Mouse (Mus musculus) G1E (cell line): ENCODE measurements around the gene Neurod4. TPM values are rescaled to one million over a fixed set of nuclear protein-coding genes. Genes with fewer than 3 reads are reported as not detected.

Experiments used
- ATAC-seq: 2 replicates; pipeline ENCODE4 v1.8.0; 2016; ENCODE audit warnings: mild to moderate bottlenecking; ENCODE audit not compliant: insufficient number of reproducible peaks, poor library complexity, low FRiP score, severe bottlenecking; ENCODE audit errors: extremely low read depth
- DNase-seq: peaks from one replicate; pipeline ENCODE4 v3.0.0; 2012; ENCODE audit warnings: low spot score
- H3K27me3 ChIP-seq: 2 replicates; pipeline ENCODE4 v1.6.1; 2012; ENCODE audit warnings: mild to moderate bottlenecking, low read length, inconsistent platforms; ENCODE audit not compliant: insufficient read depth
- H3K36me3 ChIP-seq: replicated peaks from 2 replicates; pipeline ENCODE3; 2012; ENCODE audit warnings: mild to moderate bottlenecking, inconsistent platforms
- H3K4me1 ChIP-seq: 2 replicates; pipeline ENCODE4 v1.6.1; 2012; ENCODE audit warnings: low read depth, low read length, inconsistent platforms, mixed read lengths; ENCODE audit not compliant: insufficient read depth
- H3K4me3 ChIP-seq: 2 replicates; pipeline ENCODE4 v1.5.1; 2012; ENCODE audit warnings: low read depth, mild to moderate bottlenecking, inconsistent platforms, low read length, moderate library complexity, mixed read lengths
- H3K9me3 ChIP-seq: replicated peaks from 2 replicates; pipeline ENCODE4 v1.6.1; 2012; ENCODE audit warnings: inconsistent platforms
- CTCF ChIP-seq: IDR thresholded peaks from 2 replicates; pipeline ENCODE4 v1.5.1; 2012; ENCODE audit warnings: low read depth, low read length, inconsistent platforms, mixed read lengths
- GATA1 ChIP-seq: IDR thresholded peaks from 2 replicates; pipeline ENCODE4 v1.6.1; 2012; ENCODE audit warnings: borderline replicate concordance, low read length, inconsistent platforms, mixed read lengths
- GATA2 ChIP-seq: IDR thresholded peaks from 2 replicates; pipeline ENCODE4 v1.6.1; 2012; ENCODE audit warnings: low read depth, low read length, inconsistent platforms, borderline replicate concordance
- POLR2AphosphoS5 ChIP-seq: IDR thresholded peaks from 2 replicates; pipeline ENCODE4 v1.6.1; 2012; ENCODE audit warnings: low read depth, low read length, inconsistent platforms; ENCODE audit not compliant: insufficient replicate concordance
- TAL1 ChIP-seq: conservative IDR thresholded peaks from 2 replicates; pipeline ENCODE4 v1.6.1; 2012; ENCODE audit warnings: low read depth, low read length, inconsistent platforms, mixed read lengths
- polyA plus RNA-seq: library from polyadenylated mRNA; stranded (reverse); fragments of >175 nt; gene quantifications from 2 replicates; pipeline ENCODE4 v1.2.3, GENCODE M21; 2012
- total RNA-seq, 2 experiments: library from RNA; stranded (forward) in 1 of 2; stranded (reverse) in 1 of 2; fragments of 200-1000 nt in 1 of 2; fragments of >200 nt in 1 of 2; fragmentation: Nextera tagmentation in 1 of 2; gene quantifications; 2 replicates each; pipeline ENCODE4 v1.2.3; 2014 to 2017

Neurod4 gene
- total RNA-seq (2014; fragmentation: Nextera tagmentation) (not detected in 2 replicates), total RNA-seq (2017) (0.60 and 0.64 TPM in 2 replicates), polyA plus RNA-seq (not detected in 2 replicates)

GRCm38 (mm10) chr10:130280066-130280465 is at the start of gene Neurod4:
Gene Neurod4 (minus strand): TSS chr10:130280240.
- DNase-seq (no peak), ATAC-seq (peak; percentile 8; the same call in 1 of the 2 replicates)
- Histone ChIP-seq H3K27me3 (peaks cover 3% of the 10 kb centered on the region; the same call in 1 of the 2 replicates), H3K4me1 (no peaks in the 10 kb centered on the region), H3K9me3 (no peaks in the 10 kb centered on the region), H3K4me3 (no peak within 1 kb of the TSS), H3K36me3 (no peaks in the 10 kb centered on the region)
- no peak for TF ChIP-seq CTCF
- TF ChIP-seq POLR2AphosphoS5, result no peak
- no peak for TF ChIP-seq GATA2
- no peak for TF ChIP-seq GATA1
- TF ChIP-seq TAL1, result no peak

- peaks cover 33% of the 10 kb centered on the region for H3K4me1 ChIP-seq
- H3K4me3 ChIP-seq, result no peak overlapping the region
- ATAC-seq, result no peak
- no peak for TF ChIP-seq CTCF
- TF ChIP-seq TAL1, result no peak
- no peak for TF ChIP-seq GATA1
- TF ChIP-seq POLR2AphosphoS5, result no peak
- no peak for TF ChIP-seq GATA2
- no peaks in the 10 kb centered on the region for H3K27me3 ChIP-seq
- no peak for DNase-seq
- peaks cover 3% of the 10 kb centered on the region for H3K36me3 ChIP-seq
- no peaks in the 10 kb centered on the region for H3K9me3 ChIP-seq
Measured at GRCm38 (mm10) chr10:130324243-130324642, 44.2 kb upstream of the Neurod4 start.

- H3K4me3 ChIP-seq, result peak within 1 kb of the TSS; percentile 44
- ATAC-seq (peak; percentile 95), DNase-seq (peak; percentile 35)
- peaks cover 39% of the 10 kb centered on the region for H3K4me1 ChIP-seq
- H3K9me3 ChIP-seq, result no peaks in the 10 kb centered on the region
- H3K27me3 ChIP-seq, result no peaks in the 10 kb centered on the region
- H3K36me3 ChIP-seq, result peaks cover 3% of the 10 kb centered on the region
- TF ChIP-seq TAL1 (peak; percentile 57), CTCF (no peak)
Measured at GRCm38 (mm10) chr10:130322637-130323036, 42.6 kb upstream of the Neurod4 start, which contains the start of gene Tespa1. Gene Tespa1 (plus strand): TSS chr10:130322870.

- H3K27me3 ChIP-seq, result no peaks in the 10 kb centered on the region
- H3K9me3 ChIP-seq, result no peaks in the 10 kb centered on the region
- H3K4me1 ChIP-seq, result peaks cover 42% of the 10 kb centered on the region
- H3K4me3 ChIP-seq, result no peak overlapping the region
- TF ChIP-seq GATA2 (no peak), CTCF (no peak), GATA1 (no peak), TAL1 (no peak), POLR2AphosphoS5 (no peak)
- ATAC-seq (no peak), DNase-seq (no peak)
- H3K36me3 ChIP-seq, result peaks cover 3% of the 10 kb centered on the region
Measured at GRCm38 (mm10) chr10:130322062-130322461, 42.0 kb upstream of the Neurod4 start.

- DNase-seq (no peak), ATAC-seq (no peak)
- H3K4me3 ChIP-seq, result no peak overlapping the region
- no peaks in the 10 kb centered on the region for H3K36me3 ChIP-seq
- peaks cover 41% of the 10 kb centered on the region for H3K4me1 ChIP-seq
- no peaks in the 10 kb centered on the region for H3K9me3 ChIP-seq
- no peaks in the 10 kb centered on the region for H3K27me3 ChIP-seq
- no peak for TF ChIP-seq GATA2
- no peak for TF ChIP-seq TAL1
- no peak for TF ChIP-seq GATA1
- no peak for TF ChIP-seq CTCF
- no peak for TF ChIP-seq POLR2AphosphoS5
Measured at GRCm38 (mm10) chr10:130320715-130321114, 40.7 kb upstream of the Neurod4 start.

- TF ChIP-seq GATA1 (no peak), GATA2 (no peak), TAL1 (no peak), CTCF (no peak), POLR2AphosphoS5 (no peak)
- peak; percentile 54 for ATAC-seq
- DNase-seq, result peak; percentile 12
Measured at GRCm38 (mm10) chr10:130318720-130319119, 38.7 kb upstream of the Neurod4 start.

More at GRCm38 (mm10) chr10:130318720-130319119, 38.7 kb upstream of the Neurod4 start:
- no peaks in the 10 kb centered on the region for H3K9me3 ChIP-seq
- H3K36me3 ChIP-seq, result no peaks in the 10 kb centered on the region
- peaks cover 40% of the 10 kb centered on the region for H3K4me1 ChIP-seq
- H3K27me3 ChIP-seq, result no peaks in the 10 kb centered on the region
- H3K4me3 ChIP-seq, result no peak overlapping the region
